Mouse (Mus musculus) small intestine, adult 2 months (tissue): ENCODE results near the gene Zfp629.

Experiments
- CTCF ChIP-seq: fragments of 200-500 bp; IDR thresholded peaks from 2 replicates; pipeline ENCODE4 v1.5.1; 2012; ENCODE audit warnings: low read depth, mild to moderate bottlenecking, control low read depth, inconsistent platforms, low read length, moderate library complexity, mixed read lengths; ENCODE audit not compliant: insufficient replicate concordance, insufficient read length; ENCODE audit errors: extremely low read depth
- POLR2A ChIP-seq: fragments of 200-500 bp; IDR thresholded peaks from 2 replicates; pipeline ENCODE4 v1.6.1; 2012; ENCODE audit warnings: low read depth, mild to moderate bottlenecking, control low read depth, inconsistent platforms, low read length, moderate library complexity

- TF ChIP-seq CTCF (no peak), POLR2A (no peak)
Observed at GRCm38 (mm10) chr7:127628646-127629045, 13.0 kb upstream of the Zfp629 start.
